Mouse (Mus musculus) forebrain, embryonic 13.5 days (tissue): ENCODE results near the gene Dennd1a. TPM values are rescaled to one million over a fixed set of nuclear protein-coding genes. Genes with fewer than 3 reads are reported as not detected.

Experiments
- ATAC-seq: fragments of 200-750 bp; cut with Nextera tagmentation; 2 replicates; pipeline ENCODE4 v1.8.0; 2017
- H3K27ac ChIP-seq: fragments of 300-500 bp; sonication (generic); 2 replicates; pipeline ENCODE4 v1.5.1; 2015; ENCODE audit warnings: inconsistent platforms, mild to moderate bottlenecking, moderate library complexity
- H3K27me3 ChIP-seq: fragments of 300-500 bp; sonication (generic); 2 replicates; pipeline ENCODE4 v1.6.1; 2015; ENCODE audit warnings: mild to moderate bottlenecking, inconsistent platforms
- H3K36me3 ChIP-seq: fragments of 300-500 bp; sonication (generic); 2 replicates; pipeline ENCODE4 v1.6.1; 2015; ENCODE audit warnings: mild to moderate bottlenecking, inconsistent platforms; ENCODE audit not compliant: poor library complexity, severe bottlenecking
- H3K4me1 ChIP-seq: fragments of 300-500 bp; sonication (generic); 2 replicates; pipeline ENCODE4 v1.6.1; 2015; ENCODE audit warnings: inconsistent platforms
- H3K4me2 ChIP-seq: fragments of 300-500 bp; sonication (generic); 2 replicates; pipeline ENCODE4 v1.6.1; 2015; ENCODE audit warnings: inconsistent platforms, mild to moderate bottlenecking, moderate library complexity
- H3K4me3 ChIP-seq: fragments of 300-500 bp; sonication (generic); 2 replicates; pipeline ENCODE4 v1.5.1; 2015; ENCODE audit warnings: mild to moderate bottlenecking, inconsistent platforms
- H3K9ac ChIP-seq: fragments of 300-500 bp; sonication (generic); 2 replicates; pipeline ENCODE4 v1.6.1; 2015; ENCODE audit warnings: mild to moderate bottlenecking, inconsistent platforms
- H3K9me3 ChIP-seq: fragments of 300-500 bp; sonication (generic); replicated peaks from 2 replicates; pipeline ENCODE4 v1.6.1; 2016; ENCODE audit warnings: inconsistent platforms
- WGBS: fragments of 180-500 bp; shearing (Covaris S2); methylation state at CpG from one replicate; pipeline ENCODE4 v1.1.7; 2015; 5-methylcytosine and 5-hydroxymethylcytosine counted together
- polyA plus RNA-seq: library from polyadenylated mRNA; unstranded; fragments of >200 nt; fragmentation: Nextera tagmentation; extraction: Ambion mirVana; gene quantifications from 2 replicates; pipeline ENCODE4 v1.2.1, GENCODE M21; 2015

The Dennd1a gene
- polyA plus RNA-seq, 1 experiment from 2014 or later, result 17.7 TPM

- ATAC-seq, result no peak
- Histone ChIP-seq H3K9ac (no peak overlapping the region), H3K27ac (no peak overlapping the region), H3K27me3 (no peaks in the 10 kb centered on the region), H3K4me2 (no peak overlapping the region), H3K9me3 (no peaks in the 10 kb centered on the region), H3K36me3 (no peaks in the 10 kb centered on the region), H3K4me3 (no peak overlapping the region), H3K4me1 (peaks cover 16% of the 10 kb centered on the region)
- 75% methylated on average over 4 of the region's 4 CpGs for WGBS
These were observed 414.4 kb downstream of the Dennd1a start for GRCm38 (mm10) chr2:37872791-37873190.

- peaks cover 20% of the 10 kb centered on the region for H3K4me1 ChIP-seq
- H3K36me3 ChIP-seq, result no peaks in the 10 kb centered on the region
- H3K4me3 ChIP-seq, result no peak overlapping the region
- H3K27me3 ChIP-seq, result no peaks in the 10 kb centered on the region
- no peak overlapping the region for H3K4me2 ChIP-seq
- no peak overlapping the region for H3K27ac ChIP-seq
- no peak overlapping the region for H3K9ac ChIP-seq
- WGBS, result 46% methylated on average over 6 of the region's 6 CpGs
- H3K9me3 ChIP-seq, result no peaks in the 10 kb centered on the region
- ATAC-seq, result peak; percentile 66; the same call in 1 of the 2 replicates
These were observed 417.6 kb downstream of the Dennd1a start for GRCm38 (mm10) chr2:37869628-37870027.

GRCm38 (mm10) chr2:37867387-37867786 lies 419.8 kb downstream of the Dennd1a start:
- ATAC-seq, result no peak
- Histone ChIP-seq H3K4me3 (no peak overlapping the region), H3K27me3 (no peaks in the 10 kb centered on the region), H3K36me3 (no peaks in the 10 kb centered on the region), H3K9ac (no peak overlapping the region), H3K4me1 (peaks cover 20% of the 10 kb centered on the region), H3K27ac (no peak overlapping the region), H3K9me3 (no peaks in the 10 kb centered on the region), H3K4me2 (no peak overlapping the region)
- WGBS, result 91% methylated on average over 5 of the region's 5 CpGs

- Histone ChIP-seq H3K4me2 (no peak overlapping the region), H3K4me3 (no peak overlapping the region), H3K27ac (no peak overlapping the region), H3K9ac (no peak overlapping the region), H3K27me3 (no peaks in the 10 kb centered on the region), H3K4me1 (no peaks in the 10 kb centered on the region), H3K9me3 (no peaks in the 10 kb centered on the region), H3K36me3 (peaks cover 10% of the 10 kb centered on the region; the same call in 1 of the 2 replicates)
- no peak for ATAC-seq
- 85% methylated on average over 1 of the region's 1 CpGs for WGBS
These were observed 429.7 kb downstream of the Dennd1a start for GRCm38 (mm10) chr2:37857472-37857871.

- Histone ChIP-seq H3K4me1 (no peaks in the 10 kb centered on the region), H3K9ac (no peak overlapping the region), H3K4me3 (no peak overlapping the region), H3K27ac (no peak overlapping the region), H3K27me3 (no peaks in the 10 kb centered on the region), H3K9me3 (no peaks in the 10 kb centered on the region), H3K36me3 (peaks cover 10% of the 10 kb centered on the region; the same call in 1 of the 2 replicates), H3K4me2 (no peak overlapping the region)
- WGBS, result 91% methylated on average over 3 of the region's 3 CpGs
- ATAC-seq, result no peak
These were observed 430.2 kb downstream of the Dennd1a start for GRCm38 (mm10) chr2:37856955-37857354.

GRCm38 (mm10) chr2:37855226-37855625 lies 432.0 kb downstream of the Dennd1a start:
- Histone ChIP-seq H3K36me3 (peaks cover 13% of the 10 kb centered on the region; the same call in 1 of the 2 replicates), H3K4me3 (no peak overlapping the region)
- ATAC-seq, result peak; percentile 61

GRCm38 (mm10) chr2:37853878-37854435 lies 433.2 kb downstream of the Dennd1a start:
- no peak overlapping the region for H3K27ac ChIP-seq
- H3K4me1 ChIP-seq, result no peaks in the 10 kb centered on the region
- no peak for ATAC-seq
- no peaks in the 10 kb centered on the region for H3K9me3 ChIP-seq
- H3K4me2 ChIP-seq, result no peak overlapping the region
- H3K9ac ChIP-seq, result no peak overlapping the region
- H3K4me3 ChIP-seq, result no peak overlapping the region
- no peaks in the 10 kb centered on the region for H3K27me3 ChIP-seq
- peaks cover 13% of the 10 kb centered on the region; the same call in 1 of the 2 replicates for H3K36me3 ChIP-seq
- WGBS, result 71% methylated on average over 1 of the region's 1 CpGs

More at GRCm38 (mm10) chr2:37855226-37855625, 432.0 kb downstream of the Dennd1a start:
- 62% methylated on average over 2 of the region's 2 CpGs for WGBS
- Histone ChIP-seq H3K4me2 (no peak overlapping the region), H3K4me1 (no peaks in the 10 kb centered on the region), H3K27ac (no peak overlapping the region), H3K27me3 (no peaks in the 10 kb centered on the region), H3K9me3 (no peaks in the 10 kb centered on the region), H3K9ac (no peak overlapping the region)

GRCm38 (mm10) chr2:37850626-37851025 lies 436.6 kb downstream of the Dennd1a start:
- 83% methylated on average over 1 of the region's 1 CpGs for WGBS
- no peak overlapping the region for H3K27ac ChIP-seq

GRCm38 (mm10) chr2:37849357-37849756 lies 437.8 kb downstream of the Dennd1a start:
- H3K9ac ChIP-seq, result no peak overlapping the region
- no peak for ATAC-seq
- WGBS, result 81% methylated on average over 3 of the region's 3 CpGs
- peaks cover 3% of the 10 kb centered on the region; the same call in 1 of the 2 replicates for H3K36me3 ChIP-seq
- H3K4me1 ChIP-seq, result peaks cover 6% of the 10 kb centered on the region
- H3K4me2 ChIP-seq, result no peak overlapping the region
- H3K9me3 ChIP-seq, result no peaks in the 10 kb centered on the region
- H3K27me3 ChIP-seq, result no peaks in the 10 kb centered on the region
- H3K27ac ChIP-seq, result no peak overlapping the region
- no peak overlapping the region for H3K4me3 ChIP-seq

More at GRCm38 (mm10) chr2:37850626-37851025, 436.6 kb downstream of the Dennd1a start:
- H3K27me3 ChIP-seq, result no peaks in the 10 kb centered on the region
- H3K9me3 ChIP-seq, result no peaks in the 10 kb centered on the region
- no peaks in the 10 kb centered on the region for H3K4me1 ChIP-seq
- no peak for ATAC-seq
- no peak overlapping the region for H3K4me2 ChIP-seq
- peaks cover 13% of the 10 kb centered on the region; the same call in 1 of the 2 replicates for H3K36me3 ChIP-seq
- H3K4me3 ChIP-seq, result no peak overlapping the region
- H3K9ac ChIP-seq, result no peak overlapping the region

- peaks cover 39% of the 10 kb centered on the region for H3K4me1 ChIP-seq
- H3K27me3 ChIP-seq, result no peaks in the 10 kb centered on the region
- H3K4me3 ChIP-seq, result no peak overlapping the region
- ATAC-seq, result peak; percentile 74
- no peaks in the 10 kb centered on the region for H3K36me3 ChIP-seq
- no peak overlapping the region for H3K9ac ChIP-seq
- H3K9me3 ChIP-seq, result no peaks in the 10 kb centered on the region
- peak overlapping the region; percentile 11; the same call in 1 of the 2 replicates for H3K4me2 ChIP-seq
- 12% methylated on average over 4 of the region's 4 CpGs for WGBS
- H3K27ac ChIP-seq, result peak overlapping the region; percentile 93
These were observed 444.5 kb downstream of the Dennd1a start for GRCm38 (mm10) chr2:37842719-37843118.

- Histone ChIP-seq H3K9me3 (no peaks in the 10 kb centered on the region), H3K4me3 (no peak overlapping the region), H3K27me3 (no peaks in the 10 kb centered on the region), H3K4me2 (peak overlapping the region; percentile 11; the same call in 1 of the 2 replicates), H3K27ac (peak overlapping the region; percentile 93), H3K9ac (no peak overlapping the region), H3K4me1 (peaks cover 39% of the 10 kb centered on the region), H3K36me3 (0 out of 2 replicates have a peak, but pooled peaks cover 4% of the 10 kb centered on the region)
- peak; percentile 94 for ATAC-seq
- WGBS, result under 1% methylated on average over 7 of the region's 7 CpGs
These were observed 445.0 kb downstream of the Dennd1a start for GRCm38 (mm10) chr2:37842151-37842569.

- no peak for ATAC-seq
- no peak overlapping the region for H3K4me2 ChIP-seq
- no peak overlapping the region for H3K4me3 ChIP-seq
- peaks cover 13% of the 10 kb centered on the region; the same call in 1 of the 2 replicates for H3K36me3 ChIP-seq
- no peaks in the 10 kb centered on the region for H3K27me3 ChIP-seq
- no peak overlapping the region for H3K9ac ChIP-seq
- H3K27ac ChIP-seq, result no peak overlapping the region
- no peaks in the 10 kb centered on the region for H3K9me3 ChIP-seq
- peaks cover 39% of the 10 kb centered on the region for H3K4me1 ChIP-seq
These were observed 447.3 kb downstream of the Dennd1a start for GRCm38 (mm10) chr2:37839922-37840321.
